ENCODE assay signal across 13 mouse cellular contexts in the genomic region with DNA sequence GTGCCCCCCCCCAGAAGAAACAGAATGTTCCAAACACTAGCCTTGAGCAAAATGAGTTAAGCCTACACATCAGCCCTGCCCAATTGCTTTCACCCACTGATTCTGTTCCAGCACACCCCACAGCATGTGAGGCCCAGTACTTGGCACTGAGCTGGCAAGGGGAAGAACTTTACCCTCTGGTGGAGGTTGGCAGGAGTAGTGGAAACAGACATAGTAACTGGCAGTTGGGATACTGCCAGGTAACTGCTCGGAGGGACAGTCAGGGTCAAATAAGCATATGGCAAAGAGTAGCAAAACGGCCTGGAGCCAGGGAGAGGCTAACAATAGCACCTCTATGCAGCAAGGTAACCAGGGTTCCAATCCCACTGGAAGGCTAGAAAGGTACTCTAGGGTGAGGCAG. TPM values are rescaled to one million over a fixed set of nuclear protein-coding genes. Genes with fewer than 3 reads are reported as not detected.
DNase-seq lines count a peak whose midpoint lies in the region; ATAC-seq lines count a peak whose summit lies in the region.
"Had no signal": no experiment of that assay in that cellular context is flagged by ENCODE, and none has a peak within 500 bp of the region (broad histone marks: within the 10 kb centered on the region; RNA-seq: fewer than 3 reads in every experiment).

No protein-coding gene starts in this region.

- no peak overlapping the region for H3K9ac ChIP-seq in kidney, embryonic 15.5 days
- H3K9ac ChIP-seq: hindbrain, embryonic 13.5 days had no signal

- H3K36me3 ChIP-seq in kidney, embryonic 15.5 days = no peaks in the 10 kb centered on the region
- H3K36me3 ChIP-seq: hindbrain, embryonic 13.5 days had no signal

- H3K9me3 ChIP-seq in kidney, embryonic 15.5 days (replicated peaks) = no peaks in the 10 kb centered on the region
- H3K9me3 ChIP-seq: hindbrain, embryonic 13.5 days had no signal

- WGBS in kidney, embryonic 15.5 days = 55% methylated on average over 2 of the region's 2 CpGs

- no peaks in the 10 kb centered on the region for H3K4me1 ChIP-seq in kidney, embryonic 15.5 days
- H3K4me1 ChIP-seq: hindbrain, embryonic 13.5 days had no signal

- DNase-seq in cerebellum, adult 9-10 months = no peak
- DNase-seq in kidney, adult 18-20 months = peak; percentile 77
- DNase-seq in heart, adult 8-10 months (ENCODE audit: low spot score) = peak; percentile 67
- DNase-seq in kidney, postnatal 36 days = peak; percentile 82 to 94
- DNase-seq in MN1 (ENCODE audit: low spot score) = no peak
- DNase-seq: lung, adult 2 months had no signal

- no peaks in the 10 kb centered on the region for H3K27me3 ChIP-seq in kidney, embryonic 15.5 days
- H3K27me3 ChIP-seq: hindbrain, embryonic 13.5 days had no signal

- no peak overlapping the region for H3K27ac ChIP-seq in kidney, embryonic 15.5 days
- H3K27ac ChIP-seq: hindbrain, embryonic 13.5 days had no signal

- ATAC-seq in cerebellum, adult (ENCODE audit: insufficient number of reproducible peaks, low FRiP score, low TSS enrichment) = peak; percentile 50; the same call in 1 of the 2 replicates
- no peak for ATAC-seq in kidney, embryonic 15.5 days (replicated peaks; ENCODE audit: low FRiP score)
- ATAC-seq in megakaryocyte, adult 5-6 weeks (ENCODE audit: poor library complexity, severe bottlenecking) = no peak

- H3K4me3 ChIP-seq in kidney, embryonic 15.5 days (replicated peaks) = no peak overlapping the region
- H3K4me3 ChIP-seq: hindbrain, embryonic 13.5 days had no signal

- H3K4me2 ChIP-seq in kidney, embryonic 15.5 days = no peak overlapping the region
- H3K4me2 ChIP-seq: hindbrain, embryonic 13.5 days had no signal

RNA-seq across cellular contexts. Expression of a gene that starts 7.2 kb away (rescaled TPM):
- polyA plus RNA-seq in kidney, embryonic 15.5 days (2015; fragmentation: Nextera tagmentation; extraction: Ambion mirVana) = 22.2 and 23.4 TPM in 2 replicates
- total RNA-seq in heart, adult 8-10 months (2022) = 10 to 100 TPM; 17.0 to 24.1 (median 21.1) TPM
- total RNA-seq in megakaryocyte, adult 5-6 weeks (2015) = 8.8 and 11.8 TPM in 2 replicates
- 22.6 and 27.5 TPM in 2 replicates for total RNA-seq in megakaryocyte, adult 5-6 weeks (2017)

RNA-seq across cellular contexts. Expression of a gene that starts 8.0 kb away (rescaled TPM):
- not detected in 2 replicates for polyA plus RNA-seq in kidney, embryonic 15.5 days (2015; fragmentation: Nextera tagmentation; extraction: Ambion mirVana)
- total RNA-seq in heart, adult 8-10 months (2022) = not detected
- total RNA-seq in megakaryocyte, adult 5-6 weeks (2015) = not detected in 2 replicates
- not detected in 2 replicates for total RNA-seq in megakaryocyte, adult 5-6 weeks (2017)
- polyA plus RNA-seq: forebrain, embryonic 11.5 days; hindbrain, embryonic 13.5 days; lung, adult 2 months; testis, adult 2 months had no signal

RNA-seq across cellular contexts. Expression of a gene that starts 10.9 kb away (rescaled TPM):
- polyA plus RNA-seq in kidney, embryonic 15.5 days (2015; fragmentation: Nextera tagmentation; extraction: Ambion mirVana) = 0.64 and 1.0 TPM in 2 replicates
- 100 to 1,000 TPM; 269 to 374 (median 349) TPM for total RNA-seq in heart, adult 8-10 months (2022)
- not detected in 2 replicates for total RNA-seq in megakaryocyte, adult 5-6 weeks (2015)
- not detected in 2 replicates for total RNA-seq in megakaryocyte, adult 5-6 weeks (2017)
- total RNA-seq: left cerebral cortex, adult 18-20 months had no signal

RNA-seq across cellular contexts. Expression of a gene that starts 56.4 kb away (rescaled TPM):
- 12.4 and 13.4 TPM in 2 replicates for polyA plus RNA-seq in kidney, embryonic 15.5 days (2015; fragmentation: Nextera tagmentation; extraction: Ambion mirVana)
- total RNA-seq in heart, adult 8-10 months (2022) = 1 to 10 TPM; 3.6 to 7.7 (median 5.9) TPM
- 147 and 163 TPM in 2 replicates for total RNA-seq in megakaryocyte, adult 5-6 weeks (2015)
- 189 and 208 TPM in 2 replicates for total RNA-seq in megakaryocyte, adult 5-6 weeks (2017)

Comparison
In these comparisons a context has a peak if more than half of its experiments do, and no peak if none do; other contexts are left out.
1. DNase-seq: peak in kidney, adult 18-20 months (single experiment), heart, adult 8-10 months (single experiment) and kidney, postnatal 36 days (2 of 2); none in cerebellum, adult 9-10 months (single experiment) and MN1 (single experiment).
2. RNA of a gene that starts 10.9 kb away (total RNA-seq): 269 to 374 TPM in heart, adult 8-10 months; not detected in megakaryocyte, adult 5-6 weeks; every median in the first group is over 100 times any median in the second.